Mouse (Mus musculus): ENCODE results near the gene Larp6.

DNA sequence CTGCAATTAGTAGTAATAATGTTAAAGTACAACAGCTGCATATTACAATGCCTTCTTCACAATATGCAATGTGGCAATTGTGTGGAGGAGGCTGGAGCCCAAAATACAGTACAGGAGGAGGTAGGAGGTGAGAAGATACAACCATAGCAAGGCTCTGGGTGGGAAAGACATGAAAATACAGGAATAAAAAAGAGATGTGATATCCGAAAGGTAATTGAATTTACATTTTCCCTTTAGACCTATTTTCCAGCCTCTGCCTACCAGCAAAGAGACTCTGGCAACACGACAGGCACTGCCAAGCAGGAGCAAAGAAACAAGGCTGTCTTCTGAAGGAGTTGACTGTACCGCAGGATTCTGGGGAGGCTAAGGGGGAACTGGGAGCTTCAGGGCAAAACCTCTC is 6.9 kb downstream of the Larp6 start:
- TF ChIP-seq CTCF (IDR thresholded peaks at IDR 0.05) (no peak), EP300 (IDR thresholded peaks at IDR 0.05) (no peak)

Measured in lung, postnatal 0 days (tissue).